Mouse (Mus musculus) spleen, postnatal 36 days (tissue): ENCODE measurements around the gene Gm49383.
"Not testable (repeated sequence)": the region's sequence is repeated elsewhere in the genome, so short reads cannot be mapped to it uniquely, and the experiment has no call there.

ENCODE experiments used
- DNase-seq, 2 experiments: peaks; one replicate each; pipeline ENCODE4 v3.0.0; 2022; ENCODE audit warnings: low spot score in 2 of 2, mixed read lengths in 1 of 2

Gm49383 gene

DNA sequence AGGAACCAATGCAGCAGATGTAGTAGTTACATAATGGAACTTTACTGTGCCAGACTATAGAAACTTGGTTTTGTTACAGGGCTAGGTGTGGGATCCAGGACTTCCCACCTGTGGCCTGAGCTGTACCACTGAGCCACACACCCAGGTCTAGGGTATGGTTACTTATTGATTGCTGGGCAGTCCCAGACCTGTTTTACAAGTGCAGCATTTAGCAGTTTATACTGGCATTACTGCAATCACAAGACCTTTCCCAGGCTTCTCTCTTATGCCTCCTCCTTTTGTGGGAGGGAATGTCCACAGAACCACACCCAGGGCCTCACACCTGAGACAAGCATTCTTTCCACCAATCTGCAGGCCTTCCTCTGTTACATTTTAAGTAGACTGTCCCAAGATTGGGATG, 2.1 kb upstream of the Gm49383 start:
- no peak for DNase-seq

DNA sequence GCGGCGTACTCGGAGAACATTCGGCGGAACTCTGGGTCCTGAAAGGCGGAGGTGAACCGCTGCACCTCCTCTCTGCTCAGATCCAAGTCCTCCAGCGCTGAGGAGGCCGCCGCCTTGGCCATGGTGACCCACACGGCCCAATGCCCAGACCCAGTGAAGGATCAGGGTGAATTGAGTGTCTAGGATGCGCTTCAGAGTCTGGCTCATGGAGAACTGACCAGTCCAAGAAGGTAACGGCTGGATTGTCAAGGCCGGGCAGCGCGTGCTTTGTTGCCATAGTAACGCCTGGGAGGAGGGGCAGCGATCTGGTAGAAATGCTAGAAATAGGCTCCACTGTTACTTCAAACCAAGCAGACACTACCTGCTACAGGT, 1.2 kb upstream of the Gm49383 start, which contains the start of gene Dnaaf2:
TSS of gene Dnaaf2 (minus strand) at position 266 of the 372 bp plus-strand sequence.
- DNase-seq: peak in 1 of 2 experiments; percentile 62

DNA sequence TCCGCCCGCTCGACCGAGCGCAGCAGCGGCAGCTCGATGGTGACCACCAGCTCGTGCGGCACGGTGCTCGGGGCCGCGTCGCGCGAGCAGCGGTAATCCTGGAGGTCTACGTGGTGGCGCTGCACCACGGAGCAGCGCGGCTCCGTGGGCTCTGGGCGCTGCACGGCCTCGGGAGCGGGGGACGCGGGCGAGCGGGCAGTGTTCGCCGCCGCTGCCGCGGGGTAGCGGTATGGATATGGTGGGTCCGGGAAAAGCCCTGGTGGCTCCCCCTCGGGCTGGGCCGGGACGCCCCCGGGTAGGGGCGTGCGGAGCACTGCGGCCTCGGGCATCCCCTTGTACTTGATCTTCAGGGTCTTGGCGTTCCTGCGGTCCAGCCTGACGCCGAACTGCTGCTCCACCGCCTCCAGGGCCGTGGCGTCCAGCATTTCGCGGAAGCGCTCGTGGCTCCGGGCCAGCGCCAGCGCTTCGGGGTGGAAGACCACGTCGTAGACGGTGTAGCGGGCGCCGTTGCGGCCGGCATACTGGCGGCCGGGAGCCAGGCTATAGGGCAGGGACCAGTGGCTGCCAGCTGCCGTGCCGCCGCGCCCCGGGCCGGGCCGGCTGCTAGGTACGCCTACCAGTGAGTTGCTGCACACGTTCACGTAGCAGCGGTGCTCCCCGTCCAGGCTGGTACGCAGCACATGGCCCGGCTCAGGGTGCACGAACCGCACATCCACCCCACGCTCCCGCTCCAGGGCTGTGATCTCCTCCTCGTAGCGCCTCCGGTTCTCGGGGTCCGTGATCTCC, 667 bp upstream of the Gm49383 start:
- peak; percentile 44 to 50 for DNase-seq

DNA sequence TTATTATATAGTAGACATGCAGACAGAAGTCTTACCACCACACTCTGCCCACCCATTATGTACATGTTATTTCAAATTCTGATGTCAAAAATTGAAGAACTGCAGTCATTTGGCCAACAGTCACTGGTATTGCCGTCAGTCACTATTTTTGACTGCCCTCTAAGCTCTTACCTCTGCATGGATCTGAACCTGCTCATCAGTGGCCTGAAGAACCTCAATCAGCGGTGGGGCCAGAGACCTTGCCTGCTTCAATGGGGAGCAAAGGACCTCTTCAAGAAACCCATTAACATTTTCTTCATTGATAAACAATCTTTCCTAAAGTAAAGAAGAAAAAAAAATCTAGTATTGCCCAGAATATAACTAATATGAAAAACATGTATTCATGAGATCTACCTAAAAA, 4.3 kb downstream of the Gm49383 start:
- DNase-seq: no peak

DNA sequence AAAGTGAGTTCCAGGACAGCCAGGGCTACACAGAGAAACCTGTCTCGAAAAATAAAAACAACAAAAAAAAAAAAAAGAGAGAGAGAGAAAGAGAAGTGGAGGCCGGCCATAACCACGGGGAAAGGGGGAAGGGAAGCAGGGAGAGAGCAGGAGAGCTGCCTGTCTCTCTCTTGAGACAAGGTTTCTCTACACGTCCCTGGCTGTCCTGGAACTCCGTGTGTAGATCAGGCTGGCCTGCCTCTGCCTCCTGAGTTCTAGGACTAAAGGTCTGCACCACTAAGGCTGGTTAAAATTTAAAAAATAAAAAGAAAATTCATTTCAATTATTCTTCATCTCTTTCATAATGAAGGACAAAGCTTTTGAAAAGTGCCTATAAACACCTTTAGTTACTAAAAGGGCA, 5.5 kb downstream of the Gm49383 start:
- DNase-seq: no peak

DNA sequence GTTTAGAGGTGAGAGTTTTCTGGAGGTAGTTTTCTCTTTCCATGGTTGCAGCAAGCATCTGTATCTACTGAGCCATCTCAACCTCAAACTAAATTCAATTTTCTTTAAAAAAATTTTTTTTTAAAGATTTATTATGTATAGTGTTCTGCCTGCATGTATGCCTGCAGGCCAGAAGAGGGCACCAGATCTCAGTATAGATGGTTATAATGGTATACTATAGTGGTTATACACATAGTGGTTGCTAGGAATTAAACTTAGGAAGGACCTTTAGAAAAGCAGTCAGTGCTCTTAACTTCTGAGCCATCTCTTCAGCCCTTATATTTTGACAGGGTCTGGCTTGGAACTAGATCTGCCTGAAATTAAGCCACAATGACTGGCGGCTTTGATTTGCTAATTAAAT, 6.4 kb downstream of the Gm49383 start:
- DNase-seq: no peak

DNA sequence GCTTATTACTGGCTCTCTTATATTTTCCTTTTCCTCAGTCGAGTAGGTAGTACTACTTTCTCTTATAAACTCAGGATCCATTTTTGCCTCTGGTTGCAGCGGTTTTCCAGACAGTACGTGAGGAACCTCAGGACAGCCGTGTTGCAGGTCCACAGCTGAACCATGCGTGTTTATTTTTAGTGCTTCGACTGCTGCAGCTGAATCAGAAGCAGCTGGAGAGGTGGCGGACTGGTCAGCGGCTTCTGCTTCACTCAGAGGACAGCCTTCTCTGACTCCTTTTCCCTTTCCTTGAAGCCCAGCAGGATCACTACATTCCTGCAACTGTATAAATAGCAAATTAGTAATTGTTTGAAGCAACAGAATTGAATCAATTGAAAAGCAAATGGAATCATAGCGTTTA, 6.8 kb downstream of the Gm49383 start:
- no peak for DNase-seq

DNA sequence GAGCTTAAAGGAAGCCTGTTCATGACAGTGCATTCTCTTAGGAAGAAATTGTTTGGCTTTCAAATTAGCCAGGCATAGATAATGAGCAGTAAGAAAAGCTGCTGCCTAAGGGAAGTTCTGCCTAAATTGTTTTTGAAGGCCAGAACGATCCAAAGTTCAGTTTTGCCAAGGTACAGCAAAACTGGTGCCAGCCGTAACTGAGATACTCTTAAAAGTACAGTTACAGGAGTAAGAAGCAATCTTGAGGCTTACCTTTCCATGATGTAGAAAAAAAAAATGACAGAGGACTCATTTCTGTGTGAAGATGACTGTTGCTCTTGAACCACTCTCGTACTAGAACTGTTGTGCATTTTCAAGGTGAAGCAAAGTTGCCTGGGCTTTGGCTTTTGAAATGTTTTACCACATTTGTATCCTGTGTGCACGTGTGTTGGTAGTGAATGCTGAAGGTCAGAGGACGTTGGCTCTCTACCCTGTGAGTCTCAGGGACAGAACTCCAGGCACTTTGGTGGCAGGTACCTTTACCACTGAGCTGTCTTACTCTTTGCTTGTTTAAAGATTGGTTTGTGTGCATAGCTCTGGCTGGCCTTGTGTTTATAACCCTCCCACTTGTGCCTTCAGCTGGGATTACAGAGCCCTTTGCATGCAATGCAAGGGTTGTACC, 10.0 kb downstream of the Gm49383 start:
- DNase-seq: no peak

DNA sequence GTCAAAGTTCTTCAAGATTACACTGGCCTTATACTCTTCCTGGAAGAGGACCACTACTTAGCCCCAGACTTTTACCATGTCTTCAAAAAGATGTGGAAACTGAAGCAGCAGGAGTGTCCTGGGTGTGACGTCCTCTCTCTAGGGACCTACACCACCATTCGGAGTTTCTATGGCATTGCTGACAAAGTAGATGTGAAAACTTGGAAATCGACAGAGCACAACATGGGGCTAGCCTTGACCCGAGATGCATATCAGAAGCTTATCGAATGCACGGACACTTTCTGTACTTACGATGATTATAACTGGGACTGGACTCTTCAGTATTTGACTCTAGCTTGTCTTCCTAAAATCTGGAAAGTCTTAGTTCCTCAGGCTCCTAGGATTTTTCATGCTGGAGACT, 11.5 kb downstream of the Gm49383 start:
- no peak for DNase-seq

DNA sequence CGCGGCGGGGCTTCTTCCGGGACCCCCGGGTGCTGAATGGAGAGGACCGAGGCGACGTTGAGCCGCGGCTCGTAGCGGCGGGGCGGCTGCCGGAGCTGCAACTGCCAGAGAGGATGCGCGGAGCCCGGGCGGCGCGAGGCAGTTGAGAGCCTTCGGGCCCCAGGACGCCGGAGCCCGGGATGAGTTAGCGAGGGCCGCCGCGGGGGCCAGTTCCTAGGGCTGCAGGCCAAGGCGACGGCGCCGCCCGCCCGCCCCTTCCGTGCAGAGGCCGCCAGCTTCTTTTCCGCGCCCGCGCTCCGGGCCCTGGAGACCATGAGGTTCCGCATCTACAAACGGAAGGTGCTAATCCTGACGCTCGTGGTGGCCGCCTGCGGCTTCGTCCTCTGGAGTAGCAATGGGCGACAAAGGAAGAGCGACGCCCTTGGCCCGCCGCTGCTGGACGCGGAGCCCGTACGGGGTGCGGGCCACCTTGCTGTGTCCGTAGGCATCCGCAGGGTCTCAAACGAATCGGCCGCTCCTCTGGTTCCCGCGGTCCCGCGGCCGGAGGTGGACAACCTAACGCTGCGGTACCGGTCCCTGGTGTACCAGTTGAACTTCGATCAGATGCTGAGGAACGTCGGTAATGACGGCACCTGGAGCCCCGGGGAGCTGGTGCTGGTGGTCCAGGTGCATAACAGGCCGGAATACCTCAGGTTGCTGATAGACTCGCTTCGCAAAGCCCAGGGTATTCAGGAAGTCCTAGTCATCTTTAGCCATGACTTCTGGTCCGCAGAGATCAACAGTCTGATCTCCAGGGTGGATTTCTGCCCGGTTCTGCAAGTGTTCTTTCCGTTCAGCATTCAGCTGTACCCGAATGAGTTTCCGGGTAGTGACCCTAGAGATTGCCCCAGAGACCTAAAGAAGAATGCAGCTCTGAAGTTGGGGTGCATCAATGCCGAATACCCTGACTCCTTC, 12.3 kb downstream of the Gm49383 start:
- DNase-seq: peak; percentile 61 to 65

DNA sequence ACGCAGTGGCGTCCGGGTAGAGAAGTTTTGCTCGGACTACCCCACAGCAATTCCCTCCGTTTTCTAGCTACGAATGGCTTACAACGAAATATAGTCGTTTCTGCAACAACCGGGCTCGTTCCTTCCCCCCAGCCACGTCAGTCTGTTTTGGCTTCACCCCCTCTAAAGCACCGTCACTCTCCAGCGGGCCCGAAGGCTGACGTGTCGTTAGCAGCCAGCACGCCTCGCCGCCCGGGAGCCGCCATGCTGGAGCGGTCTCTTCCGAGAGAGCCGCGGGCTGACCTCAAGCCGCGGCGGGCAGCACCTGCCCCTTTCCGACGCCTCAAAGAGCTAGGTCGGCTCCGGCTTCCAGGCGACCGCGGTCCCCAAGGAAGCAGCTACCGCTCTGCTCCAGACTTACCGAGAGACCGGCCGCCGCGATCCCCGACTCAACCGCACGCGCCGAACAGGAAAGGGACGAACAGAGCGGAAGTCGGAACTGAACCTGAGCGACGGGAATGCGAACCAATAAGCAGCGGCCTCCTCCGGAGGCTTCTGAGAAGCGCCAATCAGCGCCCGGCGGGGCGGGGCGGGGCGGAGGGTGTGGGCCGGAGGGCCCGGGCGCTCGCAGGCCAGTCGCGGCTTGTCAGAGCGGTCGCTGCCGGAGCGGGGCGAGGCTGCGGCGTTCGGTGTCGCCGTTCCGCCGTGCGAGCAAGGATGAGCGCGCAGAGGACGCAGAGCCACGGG, 13.2 kb downstream of the Gm49383 start, which contains the start of the genes Rpl36al and Mgat2:
TSS of gene Rpl36al (minus strand) at position 501 of the 726 bp plus-strand sequence.
TSS of gene Mgat2 (plus strand) at position 575 of the 726 bp plus-strand sequence.
- DNase-seq: peak; percentile 97 to 98

DNA sequence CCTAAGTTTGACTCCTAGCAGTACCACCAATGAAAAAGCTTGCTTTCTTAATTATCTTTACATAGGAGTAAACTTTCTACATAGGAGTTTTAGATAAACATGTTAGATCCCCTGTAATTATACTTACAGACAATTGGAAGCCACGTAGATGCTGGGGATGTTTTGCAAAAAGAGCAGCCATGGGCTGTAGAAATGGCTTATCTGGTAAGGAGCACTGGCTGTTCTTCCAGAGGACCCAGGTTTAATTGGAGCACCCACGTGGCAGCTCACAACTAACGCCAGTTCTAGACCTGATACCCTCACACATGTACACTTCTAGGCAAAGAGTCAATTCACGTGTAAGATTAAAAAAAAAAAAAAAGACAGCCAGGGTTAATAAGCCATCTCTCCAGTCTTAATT, 15.1 kb downstream of the Gm49383 start:
- DNase-seq: no peak

DNA sequence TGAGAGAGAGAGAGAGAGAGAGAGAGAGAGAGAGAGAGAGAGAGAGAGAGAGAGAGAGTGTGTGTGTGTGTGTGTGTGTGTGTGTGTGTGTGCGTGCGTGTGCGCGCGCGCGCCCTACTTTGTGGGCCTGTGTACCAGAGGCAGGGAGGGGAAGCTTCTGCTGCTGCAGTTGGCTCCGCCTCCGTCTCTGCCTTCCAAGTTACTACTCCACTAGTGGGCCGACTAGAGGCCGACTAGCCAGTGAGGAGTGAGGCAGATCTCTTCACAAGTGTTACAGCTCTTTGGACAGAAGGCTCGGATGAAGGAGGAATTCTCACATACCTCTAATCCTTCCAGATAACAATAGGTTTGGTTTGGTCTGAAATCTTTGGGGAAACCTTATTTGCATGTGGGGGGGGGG, 17.5 kb downstream of the Gm49383 start:
- no peak for DNase-seq

DNA sequence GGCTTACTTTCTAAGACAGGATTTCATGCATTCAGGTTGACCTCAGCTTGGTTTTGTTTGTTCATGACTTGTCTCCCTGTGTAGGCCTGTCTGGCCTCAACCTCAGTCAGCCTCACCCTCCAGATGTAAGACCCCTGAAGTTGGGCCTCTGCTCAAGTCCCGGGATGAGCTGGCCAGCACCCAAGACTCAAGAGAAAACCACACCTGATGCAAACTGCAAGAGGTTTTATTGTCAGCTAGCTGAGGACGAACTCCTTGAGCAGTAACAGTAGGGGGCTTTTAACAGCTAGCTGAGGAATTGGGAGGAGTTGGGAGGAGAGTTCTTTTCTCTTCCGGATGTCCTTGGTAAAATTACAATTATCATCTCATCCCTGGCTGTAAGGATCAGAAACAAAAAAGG, 19.4 kb downstream of the Gm49383 start:
- DNase-seq: no peak

DNA sequence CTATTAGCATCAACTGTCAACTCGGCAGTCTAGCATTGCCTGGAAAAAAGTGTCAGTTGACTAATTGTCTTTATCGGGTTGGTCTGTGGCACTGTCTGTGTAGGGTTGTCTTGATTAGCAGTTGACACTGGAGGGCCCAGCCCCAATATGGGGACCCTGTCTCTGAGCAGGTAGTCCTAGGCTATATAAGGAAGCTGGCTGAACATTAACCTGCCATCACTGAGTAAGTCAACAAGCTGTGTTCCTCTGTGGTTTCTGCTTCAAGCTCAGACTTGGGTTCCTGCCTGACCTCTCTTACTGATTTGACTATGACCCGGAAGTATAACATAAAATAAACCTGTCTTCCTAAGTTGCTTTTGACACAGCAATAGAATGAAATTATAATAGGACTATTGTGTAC, 20.9 kb downstream of the Gm49383 start:
- no peak for DNase-seq

DNA sequence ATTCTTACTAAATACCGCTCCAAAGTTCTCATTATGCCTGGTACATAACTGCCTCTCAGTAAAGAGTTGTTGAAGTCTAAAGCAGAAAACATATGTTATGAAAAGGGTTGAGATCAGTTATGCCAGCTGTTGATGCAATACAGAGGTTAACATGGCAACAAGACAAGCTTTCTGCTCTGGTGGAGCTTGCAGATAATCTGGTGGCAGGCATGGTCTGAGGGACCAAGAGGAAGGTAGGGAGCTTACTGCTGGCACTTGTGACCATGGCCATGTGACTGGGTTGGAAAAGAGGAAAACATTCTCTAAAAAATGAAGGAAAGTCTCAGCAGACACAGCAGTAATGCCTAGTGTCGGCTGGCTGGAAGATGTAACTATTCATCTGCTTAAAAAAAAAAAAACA, 25.6 kb downstream of the Gm49383 start:
- DNase-seq: no peak

DNA sequence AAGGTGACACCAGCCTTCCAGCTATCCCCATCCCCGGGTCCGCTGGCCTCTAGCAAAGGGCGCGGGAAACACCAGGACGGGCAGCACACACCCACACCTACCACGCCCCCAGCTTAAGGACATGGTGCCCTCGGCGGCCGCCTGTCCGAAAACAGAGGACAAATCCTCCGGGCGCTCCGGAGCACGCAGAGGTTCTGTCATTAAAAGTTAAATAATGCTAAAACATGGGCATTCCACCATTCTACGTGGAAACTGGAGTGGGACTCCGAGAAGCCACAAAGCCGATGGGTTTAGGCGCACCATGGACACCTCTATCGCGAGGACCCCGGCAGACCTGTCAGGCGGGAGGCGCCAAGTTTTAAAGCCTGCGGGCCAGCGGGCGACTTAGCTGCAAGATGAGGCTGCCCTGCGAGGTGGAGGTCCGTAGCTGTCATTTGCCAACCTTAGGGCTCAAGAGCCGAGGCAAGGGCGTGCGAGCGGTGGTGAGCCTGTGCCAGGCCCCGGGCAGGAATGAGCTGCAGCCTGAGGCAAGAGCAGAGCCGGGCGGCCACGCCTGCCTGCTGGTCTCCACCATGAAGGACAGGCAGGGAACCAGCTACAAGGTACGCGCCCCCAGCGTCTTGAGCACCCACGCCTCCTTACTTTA, 28.3 kb downstream of the Gm49383 start, which contains the start of gene Lrr1:
TSS of gene Lrr1 (plus strand) at position 354 of the 646 bp plus-strand sequence.
- DNase-seq: peak; percentile 79

DNA sequence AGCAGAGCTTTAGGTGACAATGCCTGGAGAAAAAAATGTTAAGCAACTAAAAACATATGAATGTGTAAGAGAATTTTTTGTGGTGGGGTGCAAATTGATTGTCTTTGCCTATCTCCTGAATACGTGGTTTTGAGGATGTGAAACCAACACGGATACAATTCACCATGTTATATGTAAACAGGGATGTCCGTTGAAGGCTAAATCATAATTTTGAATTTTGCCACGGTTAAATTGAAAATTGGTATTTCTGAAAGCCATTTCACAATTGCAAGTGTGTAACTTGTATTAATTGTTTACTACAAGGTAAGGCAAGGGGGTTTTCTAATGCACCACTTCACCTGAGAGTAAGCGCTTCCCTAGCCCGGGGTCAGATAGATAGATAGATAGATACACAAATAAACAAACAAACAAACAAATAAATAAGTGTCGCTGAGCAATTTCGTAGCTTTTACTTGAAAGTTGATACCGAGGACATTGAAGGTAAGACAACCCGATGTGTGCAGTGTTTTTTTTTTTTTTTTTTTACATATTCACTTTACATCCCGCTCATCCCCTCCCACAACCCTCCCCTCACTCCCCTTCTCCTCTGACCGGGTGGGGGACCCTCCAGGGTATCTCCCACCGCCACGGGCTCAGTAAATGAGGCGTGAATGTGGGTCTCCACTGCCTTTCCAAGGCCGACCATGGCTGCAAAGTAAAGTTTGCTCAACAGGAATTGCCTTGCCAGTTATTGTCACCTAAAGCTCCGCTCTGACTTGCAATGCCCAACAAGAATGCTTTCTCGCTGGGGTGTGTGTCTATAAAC, 29.0 kb downstream of the Gm49383 start:
- no peak for DNase-seq

DNA sequence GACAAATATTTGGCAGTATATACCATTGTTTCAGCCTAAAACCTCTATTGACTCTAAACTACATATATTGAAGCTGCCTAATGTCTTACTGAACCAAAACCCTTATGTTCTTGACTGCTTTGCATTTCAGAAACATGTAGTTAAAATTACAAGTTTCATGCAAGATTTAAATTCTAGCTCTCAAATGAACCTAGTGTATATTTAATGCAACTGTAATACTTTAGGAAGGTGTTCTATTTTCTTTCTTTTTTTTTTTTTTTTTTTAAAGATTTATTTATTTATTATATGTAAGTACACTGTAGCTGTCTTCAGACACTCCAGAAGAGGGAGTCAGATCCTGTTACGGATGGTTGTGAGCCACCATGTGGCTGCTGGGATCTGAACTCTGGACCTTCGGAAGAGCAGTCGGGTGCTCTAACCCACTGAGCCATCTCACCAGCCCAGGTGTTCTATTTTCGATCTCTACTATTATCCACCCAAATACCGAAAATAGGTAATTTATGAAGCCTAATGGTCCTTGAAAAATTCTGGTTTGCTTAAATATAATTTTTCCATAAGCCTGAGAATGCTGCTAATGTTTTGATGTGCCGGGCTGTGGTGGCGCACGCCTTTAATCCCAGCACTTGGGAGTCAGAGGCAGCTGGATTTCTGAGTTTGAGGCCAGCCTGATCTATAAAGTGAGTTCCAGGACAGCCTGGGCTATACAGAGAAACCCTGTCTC, 29.9 kb downstream of the Gm49383 start:
- not testable (repeated sequence) for DNase-seq
